Mouse (Mus musculus) macrophage (primary cell): Measurements from ENCODE around the gene Casc3. TPM values are rescaled to one million over a fixed set of nuclear protein-coding genes. Genes with fewer than 3 reads are reported as not detected.

Source experiments
- H3K27ac ChIP-seq: fragments of 350-480 bp; formaldehyde crosslinking; 2 replicates; pipeline ENCODE4 v1.9.0; 2021
- H3K36me3 ChIP-seq: fragments of 350-480 bp; formaldehyde crosslinking; 2 replicates; pipeline ENCODE4 v1.9.0; 2021; ENCODE audit errors: inconsistent target
- H3K4me3 ChIP-seq: fragments of 350-480 bp; formaldehyde crosslinking; 2 replicates; pipeline ENCODE4 v1.9.0; 2021; ENCODE audit errors: inconsistent target
- H3K79me2 ChIP-seq: fragments of 350-480 bp; formaldehyde crosslinking; 2 replicates; pipeline ENCODE4 v1.9.0; 2021; ENCODE audit errors: inconsistent target
- WGBS: methylation state at CpG from one replicate; pipeline ENCODE4 v1.1.7; 2026; ENCODE audit warnings: inconsistent platforms; ENCODE audit not compliant: missing documents; 5-methylcytosine and 5-hydroxymethylcytosine counted together
- polyA plus RNA-seq: library from polyadenylated mRNA; stranded (reverse); fragments of 250-400 nt; gene quantifications from 3 replicates; pipeline ENCODE4 v1.2.4, GENCODE M21; 2018; ENCODE audit warnings: inconsistent platforms
- total RNA-seq, 78 experiments: library from RNA; depleted of rRNA; stranded (reverse); fragments of 250-400 nt; gene quantifications; 1 replicate in 9 of 78; 2 replicates in 24 of 78; 3 replicates in 43 of 78; 4 replicates in 2 of 78; pipeline ENCODE4 v1.2.4; 2018; ENCODE audit warnings: inconsistent platforms in 56 of 78

The Casc3 gene
- total RNA-seq (2018; cell fraction: chromatin; rRNA removed) = 100 to 1,000 TPM in 5 of 26 experiments, 10 to 100 TPM in 21; 26.5 to 137 (median 57.5) TPM
- 10 to 100 TPM; 21.0 to 40.3 (median 26.0) TPM for total RNA-seq (2018; cell fraction: cytosol; rRNA removed)
- total RNA-seq (2018; cell fraction: nucleus; rRNA removed) = 10 to 100 TPM; 28.9 to 86.2 (median 50.2) TPM
- polyA plus RNA-seq = 21.2 to 29.9 TPM (median 22.1 TPM) in 3 replicates

DNA sequence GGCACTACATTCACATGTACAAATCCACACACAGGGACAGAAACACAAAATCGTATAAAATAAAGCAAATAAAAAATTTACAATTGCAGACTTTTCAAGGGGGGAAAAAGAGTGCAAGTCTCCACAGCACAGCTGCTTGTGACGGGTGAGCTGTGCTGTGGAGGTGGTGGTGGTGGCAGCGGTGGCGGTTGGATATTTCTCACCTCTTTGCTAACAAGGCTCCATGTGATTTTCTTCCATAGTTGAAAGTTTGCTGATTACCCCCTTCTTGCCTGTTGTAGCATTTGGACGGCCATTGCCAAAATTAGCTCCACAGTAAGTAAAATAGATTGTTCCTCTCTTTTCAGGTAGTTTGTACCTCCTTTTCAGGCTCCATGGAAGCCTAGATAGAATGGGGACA is at the start of gene Casc3:
Casc3 (plus strand) TSS at position 301 of the 400 bp plus-strand sequence.
- no peak within 1 kb of the TSS for H3K27ac ChIP-seq
- peaks cover 36% of the 10 kb centered on the region for H3K36me3 ChIP-seq
- H3K79me2 ChIP-seq = peaks cover 50% of the 10 kb centered on the region
- WGBS = 86% methylated on average over 4 of the region's 5 CpGs
- no peak within 1 kb of the TSS for H3K4me3 ChIP-seq

DNA sequence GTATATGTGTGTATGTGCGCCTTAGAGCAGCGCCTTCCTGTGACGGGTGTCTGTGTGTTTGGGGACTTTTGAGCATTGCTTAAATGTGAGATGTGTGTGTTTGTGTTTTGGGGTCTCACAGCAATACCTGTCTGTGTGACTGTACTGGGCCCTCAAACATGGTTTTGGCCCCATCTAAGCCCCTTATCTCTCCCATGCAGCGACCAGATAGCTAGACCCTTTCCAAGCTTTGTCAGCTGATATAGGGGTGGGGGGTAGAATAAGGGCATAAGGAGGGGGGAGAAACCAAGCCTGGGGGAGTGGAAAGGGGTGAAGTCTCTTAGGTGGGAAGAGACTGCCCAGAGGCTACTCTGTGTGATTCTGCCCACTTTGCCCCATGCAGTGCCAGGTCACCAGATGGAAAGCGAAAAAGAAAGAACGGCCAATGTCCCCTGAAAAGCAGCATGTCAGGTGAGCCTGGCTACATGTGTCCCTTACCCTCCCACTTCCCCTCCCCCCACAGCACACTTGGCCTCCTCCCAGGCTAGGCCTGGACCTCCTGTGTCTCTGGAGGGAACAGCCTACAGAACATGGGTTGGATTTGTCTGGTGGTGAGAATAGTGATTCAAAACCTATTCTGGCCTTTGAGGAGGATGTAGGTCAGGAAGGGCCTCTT is 48.9 kb upstream of the Casc3 start:
- Histone ChIP-seq H3K4me3 (no peak overlapping the region), H3K79me2 (no peaks in the 10 kb centered on the region), H3K27ac (no peak overlapping the region), H3K36me3 (no peaks in the 10 kb centered on the region)
- WGBS = 94% methylated on average over 6 of the region's 6 CpGs

DNA sequence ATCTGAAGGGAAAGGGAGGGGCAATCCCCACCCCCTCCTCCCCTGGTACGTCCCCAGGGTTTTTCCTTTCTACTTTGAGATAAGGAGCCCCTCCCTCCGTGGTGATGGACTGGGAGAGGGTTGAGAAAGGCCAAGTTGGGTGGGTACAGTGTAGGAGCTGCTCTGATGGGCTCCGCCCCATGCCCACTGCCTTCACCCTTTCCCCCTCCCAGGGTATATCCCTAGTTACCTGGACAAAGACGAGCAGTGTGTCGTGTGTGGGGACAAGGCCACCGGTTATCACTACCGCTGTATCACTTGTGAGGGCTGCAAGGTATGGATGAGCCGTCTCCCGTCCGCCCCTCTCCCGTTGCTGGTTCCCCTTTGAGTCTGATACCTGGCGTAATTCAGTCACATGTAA is 48.0 kb upstream of the Casc3 start:
- no peaks in the 10 kb centered on the region for H3K36me3 ChIP-seq
- no peak overlapping the region for H3K4me3 ChIP-seq
- H3K27ac ChIP-seq = no peak overlapping the region
- 98% methylated on average over 10 of the region's 12 CpGs for WGBS
- H3K79me2 ChIP-seq = no peaks in the 10 kb centered on the region

DNA sequence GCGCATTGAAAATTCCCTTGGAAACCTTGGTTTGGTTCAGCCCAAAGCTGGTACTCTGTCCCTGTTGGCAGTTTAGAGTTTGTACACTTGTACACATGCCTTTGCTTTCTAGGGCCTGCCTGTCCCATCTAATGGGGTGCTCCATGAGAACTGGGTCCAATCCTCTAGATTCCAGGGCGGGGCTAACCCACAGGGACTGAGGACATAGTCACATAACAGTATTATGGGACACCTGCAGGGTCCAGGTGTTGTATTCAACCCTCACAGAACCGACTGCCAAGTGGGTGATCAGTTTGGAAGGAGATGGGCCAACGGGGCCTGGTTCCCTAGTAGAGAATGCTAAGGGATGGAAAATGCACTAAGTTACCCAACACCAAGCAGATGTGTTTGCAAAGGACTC is 42.8 kb upstream of the Casc3 start:
- 96% methylated on average over 4 of the region's 4 CpGs for WGBS
- Histone ChIP-seq H3K36me3 (peaks cover 4% of the 10 kb centered on the region; the same call in 1 of the 2 replicates), H3K27ac (no peak overlapping the region), H3K4me3 (no peak overlapping the region), H3K79me2 (no peaks in the 10 kb centered on the region)

DNA sequence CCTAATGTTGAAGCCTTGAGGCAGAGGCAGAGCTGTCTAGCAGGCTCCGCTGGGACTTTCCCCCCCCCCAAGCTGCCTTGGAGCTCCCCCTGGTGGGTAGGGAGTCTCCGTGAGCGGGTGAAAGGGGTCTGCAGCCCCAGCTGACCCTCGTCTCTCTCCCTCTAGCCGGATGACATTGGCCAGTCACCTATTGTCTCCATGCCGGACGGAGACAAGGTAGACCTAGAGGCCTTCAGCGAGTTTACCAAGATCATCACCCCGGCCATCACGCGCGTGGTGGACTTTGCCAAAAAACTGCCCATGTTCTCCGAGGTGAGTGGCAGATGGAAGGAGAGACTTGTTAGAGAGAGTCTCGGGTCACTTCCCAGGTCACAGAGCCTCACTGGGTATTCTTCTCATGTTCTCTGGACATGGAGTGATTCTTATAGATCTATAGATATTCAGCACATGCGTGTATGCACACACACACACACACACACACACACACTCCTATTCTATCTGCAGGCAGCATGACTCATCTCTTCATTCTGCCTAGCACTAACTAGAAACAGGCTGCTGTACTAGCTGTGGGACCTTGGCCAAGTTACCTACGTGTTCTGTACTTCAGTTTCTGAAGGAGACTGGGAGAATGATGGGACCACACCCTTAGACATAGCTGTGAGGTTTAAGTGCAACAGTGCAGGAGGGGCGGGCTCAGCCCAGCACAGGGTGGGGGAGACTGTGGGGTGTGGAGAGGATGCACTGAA is 41.8 kb upstream of the Casc3 start:
- Histone ChIP-seq H3K36me3 (peaks cover 4% of the 10 kb centered on the region; the same call in 1 of the 2 replicates), H3K79me2 (no peaks in the 10 kb centered on the region), H3K27ac (no peak overlapping the region), H3K4me3 (no peak overlapping the region)
- 87% methylated on average over 17 of the region's 17 CpGs for WGBS

- Histone ChIP-seq H3K27ac (no peak overlapping the region), H3K36me3 (peaks cover 4% of the 10 kb centered on the region; the same call in 1 of the 2 replicates), H3K4me3 (no peak overlapping the region), H3K79me2 (no peaks in the 10 kb centered on the region)
- WGBS = 98% methylated on average over 7 of the region's 8 CpGs
Measured at GRCm38 (mm10) chr11:98763502-98763861, 41.2 kb upstream of the Casc3 start.

DNA sequence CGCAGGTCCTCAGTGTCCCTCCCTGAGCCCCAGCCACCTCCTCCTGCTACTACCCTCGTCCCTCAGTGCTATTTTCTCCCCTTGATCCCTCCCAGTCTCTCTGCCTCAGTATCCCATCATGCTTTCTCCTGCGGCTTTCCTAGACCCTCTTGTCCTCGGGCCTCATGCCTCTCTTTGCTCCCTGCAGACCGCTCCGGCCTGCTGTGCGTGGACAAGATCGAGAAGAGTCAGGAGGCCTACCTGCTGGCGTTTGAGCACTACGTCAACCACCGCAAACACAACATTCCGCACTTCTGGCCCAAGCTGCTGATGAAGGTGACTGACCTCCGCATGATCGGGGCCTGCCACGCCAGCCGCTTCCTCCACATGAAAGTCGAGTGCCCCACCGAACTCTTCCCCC is 40.6 kb upstream of the Casc3 start:
- H3K79me2 ChIP-seq = no peaks in the 10 kb centered on the region
- peaks cover 8% of the 10 kb centered on the region for H3K36me3 ChIP-seq
- no peak overlapping the region for H3K27ac ChIP-seq
- H3K4me3 ChIP-seq = no peak overlapping the region
- 89% methylated on average over 18 of the region's 18 CpGs for WGBS

DNA sequence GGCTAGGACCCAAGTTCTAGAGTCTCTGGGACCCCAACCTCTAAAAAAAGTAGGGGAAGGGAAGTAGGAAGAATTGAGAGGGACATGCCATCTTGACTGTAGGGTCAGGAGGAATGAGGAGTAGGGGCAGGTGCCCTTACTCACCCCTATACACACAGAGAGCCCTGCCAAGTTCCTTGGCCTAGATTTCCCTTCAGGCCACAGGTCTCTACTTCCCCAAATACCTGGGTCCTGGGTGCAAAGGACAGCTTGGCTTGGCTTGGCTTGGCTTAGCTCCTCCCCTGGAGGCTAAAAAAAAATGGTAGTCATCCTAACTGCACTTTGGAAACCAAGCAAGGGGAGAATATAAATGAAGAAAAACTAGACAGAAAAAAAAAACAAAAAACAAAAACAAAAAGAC is 40.0 kb upstream of the Casc3 start:
- Histone ChIP-seq H3K27ac (no peak overlapping the region), H3K79me2 (no peaks in the 10 kb centered on the region), H3K4me3 (no peak overlapping the region), H3K36me3 (peaks cover 10% of the 10 kb centered on the region)

GRCm38 (mm10) chr11:98765421-98766309 is 39.0 kb upstream of the Casc3 start:
- Histone ChIP-seq H3K27ac (no peak overlapping the region), H3K36me3 (peaks cover 20% of the 10 kb centered on the region), H3K4me3 (no peak overlapping the region), H3K79me2 (no peaks in the 10 kb centered on the region)
- 64% methylated on average over 7 of the region's 9 CpGs for WGBS

- Histone ChIP-seq H3K36me3 (peaks cover 23% of the 10 kb centered on the region), H3K4me3 (no peak overlapping the region), H3K79me2 (no peaks in the 10 kb centered on the region), H3K27ac (no peak overlapping the region)
- WGBS = 58% methylated on average over 2 of the region's 2 CpGs
Measured at GRCm38 (mm10) chr11:98766346-98766745, 38.4 kb upstream of the Casc3 start.

GRCm38 (mm10) chr11:98766816-98767215 is 37.9 kb upstream of the Casc3 start:
- Histone ChIP-seq H3K4me3 (no peak overlapping the region), H3K36me3 (peaks cover 26% of the 10 kb centered on the region), H3K79me2 (no peaks in the 10 kb centered on the region), H3K27ac (no peak overlapping the region)
- WGBS = 83% methylated on average over 5 of the region's 5 CpGs

DNA sequence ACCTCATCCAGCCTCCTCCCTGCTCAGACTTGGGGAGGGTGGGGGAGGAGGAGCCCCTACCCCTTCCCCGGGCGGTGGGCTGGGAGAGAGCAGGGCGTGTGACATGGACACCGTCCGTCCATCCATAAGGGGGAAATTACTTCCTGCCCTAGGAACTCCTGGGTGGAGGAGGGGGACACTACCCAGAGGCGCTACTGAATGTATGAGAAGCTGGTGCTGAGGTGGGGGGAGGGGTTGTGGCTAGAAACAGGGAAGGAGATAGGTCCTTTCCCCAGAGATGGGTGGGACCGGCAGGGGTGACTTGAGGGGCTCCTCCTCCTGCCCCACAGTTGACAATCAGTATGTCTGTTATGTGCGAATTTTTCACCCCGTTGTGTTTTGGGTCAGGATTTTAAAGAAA is 37.4 kb upstream of the Casc3 start:
- WGBS = 76% methylated on average over 9 of the region's 9 CpGs
- Histone ChIP-seq H3K36me3 (peaks cover 26% of the 10 kb centered on the region), H3K27ac (no peak overlapping the region), H3K79me2 (no peaks in the 10 kb centered on the region), H3K4me3 (no peak overlapping the region)

- peaks cover 26% of the 10 kb centered on the region for H3K36me3 ChIP-seq
- no peak overlapping the region for H3K27ac ChIP-seq
- no peak overlapping the region for H3K4me3 ChIP-seq
- H3K79me2 ChIP-seq = no peaks in the 10 kb centered on the region
- WGBS = 78% methylated on average over 3 of the region's 4 CpGs
Measured at GRCm38 (mm10) chr11:98767713-98768112, 37.0 kb upstream of the Casc3 start.

DNA sequence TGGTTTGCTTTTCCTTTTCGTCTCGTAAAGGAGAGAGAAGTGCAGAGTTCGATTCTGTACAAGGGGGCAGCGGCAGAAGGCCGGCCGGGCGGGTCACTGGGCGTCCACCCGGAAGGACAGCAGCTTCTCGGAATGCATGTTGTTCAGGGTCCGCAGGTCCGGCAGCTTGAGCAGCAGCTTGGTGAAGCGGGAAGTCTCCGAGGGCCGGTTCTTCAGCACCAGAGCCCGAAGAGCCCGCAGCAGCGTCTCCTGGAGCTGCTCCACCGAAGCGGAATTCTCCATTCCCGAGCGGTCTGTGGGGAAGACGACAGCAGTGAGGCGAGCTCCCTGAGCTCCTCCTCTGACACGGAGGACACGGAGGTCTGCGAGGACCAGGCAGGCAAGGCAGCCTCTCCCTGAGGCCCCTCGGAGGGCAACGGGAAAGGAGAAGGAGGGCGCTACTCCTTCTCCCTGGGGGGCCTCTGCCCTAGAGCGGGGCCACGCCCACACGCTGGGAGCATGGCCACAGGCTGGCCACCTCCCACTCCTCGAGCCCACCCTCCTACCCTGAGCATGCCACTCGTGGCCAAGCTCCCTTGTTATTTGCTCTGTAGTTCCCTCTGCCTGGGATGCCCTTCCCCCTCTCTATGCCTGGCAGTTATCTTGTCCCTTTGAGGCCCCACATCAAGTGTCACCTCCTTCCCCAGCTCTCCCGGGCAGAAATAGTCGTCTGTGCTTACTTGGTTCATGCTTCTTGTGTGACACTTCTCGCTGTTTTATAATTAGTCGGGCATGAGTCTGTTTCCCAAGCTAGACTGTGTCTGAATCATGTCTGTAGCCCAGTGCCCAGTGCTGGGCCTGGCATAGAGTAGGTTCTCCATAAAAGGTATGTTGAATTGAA is 36.3 kb upstream of the Casc3 start:
- Histone ChIP-seq H3K27ac (no peak overlapping the region), H3K36me3 (peaks cover 26% of the 10 kb centered on the region), H3K79me2 (no peaks in the 10 kb centered on the region), H3K4me3 (no peak overlapping the region)
- 88% methylated on average over 33 of the region's 39 CpGs for WGBS
